Mouse (Mus musculus): ENCODE results near the gene Nr2e1. TPM values are rescaled to one million over a fixed set of nuclear protein-coding genes. Genes with fewer than 3 reads are reported as not detected.

Gene Nr2e1
- polyA plus RNA-seq, 2 experiments = not detected

DNA sequence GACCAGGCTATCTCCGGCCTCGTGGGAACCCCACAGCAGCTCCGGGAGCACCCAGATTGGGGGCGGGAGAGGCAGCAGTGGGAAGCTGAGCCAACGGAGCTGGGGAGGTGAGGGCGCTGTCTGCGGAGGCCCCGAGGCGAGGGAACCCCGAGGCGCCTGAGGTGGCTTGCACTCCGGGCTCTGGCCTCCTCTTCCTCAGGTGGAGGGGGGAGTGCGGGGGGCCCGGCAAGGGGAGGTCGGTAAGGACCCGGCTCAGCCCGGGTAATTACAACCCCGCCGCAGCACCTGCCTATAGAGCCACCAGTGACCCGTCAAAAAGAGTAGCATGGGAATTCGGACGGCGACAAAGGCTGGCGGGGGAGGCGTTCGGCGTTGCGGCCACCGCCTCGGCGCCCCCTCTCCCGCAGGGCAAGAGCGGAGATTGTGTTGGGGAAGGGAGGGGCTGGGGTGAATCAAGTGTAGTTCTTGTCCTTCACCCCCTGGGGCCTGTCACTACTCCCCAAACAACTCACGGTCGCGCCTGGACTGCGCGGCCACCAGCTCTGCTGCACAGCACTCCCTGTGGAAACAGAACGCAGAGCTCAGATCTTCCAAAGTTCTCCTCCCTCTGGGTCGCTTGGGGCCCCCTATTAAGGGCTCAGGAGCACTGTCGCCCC lies 3.8 kb downstream of the Nr2e1 start:
- H3K27me3 ChIP-seq (ENCODE audit: control insufficient read depth, insufficient read depth, low read length) = peaks cover 99% of the 10 kb centered on the region
- ATAC-seq (ENCODE audit: insufficient read depth) = no peak
- WGBS (ENCODE audit: insufficient replicate concordance) = 1% methylated on average over 41 of the region's 41 CpGs
- no peaks in the 10 kb centered on the region for H3K9me3 ChIP-seq (ENCODE audit: control insufficient read depth, low read length)
- H3K27ac ChIP-seq = no peak overlapping the region
- H3K4me2 ChIP-seq (ENCODE audit: low read depth) = no peak overlapping the region
- H3K4me1 ChIP-seq (replicated peaks; ENCODE audit: control insufficient read depth in 2 of 2, insufficient read depth in 2 of 2, low read length in 1 of 2) = no peaks in the 10 kb centered on the region
- no peak overlapping the region for H3K9ac ChIP-seq (replicated peaks)
- TF ChIP-seq CTCF (IDR thresholded peaks at IDR 0.05; ENCODE audit: low read depth) (no peak), EP300 (IDR thresholded peaks at IDR 0.05; ENCODE audit: low read depth) (no peak)
- H3K36me3 ChIP-seq (replicated peaks; ENCODE audit: control insufficient read depth, insufficient read depth, low read depth) = no peaks in the 10 kb centered on the region
- no peak for DNase-seq (ENCODE audit: low read depth in 3 of 3, low spot score in 3 of 3)
- no peak overlapping the region for H3K4me3 ChIP-seq (ENCODE audit: insufficient read depth in 1 of 2, low read depth in 2 of 2, low read length in 2 of 2)

DNA sequence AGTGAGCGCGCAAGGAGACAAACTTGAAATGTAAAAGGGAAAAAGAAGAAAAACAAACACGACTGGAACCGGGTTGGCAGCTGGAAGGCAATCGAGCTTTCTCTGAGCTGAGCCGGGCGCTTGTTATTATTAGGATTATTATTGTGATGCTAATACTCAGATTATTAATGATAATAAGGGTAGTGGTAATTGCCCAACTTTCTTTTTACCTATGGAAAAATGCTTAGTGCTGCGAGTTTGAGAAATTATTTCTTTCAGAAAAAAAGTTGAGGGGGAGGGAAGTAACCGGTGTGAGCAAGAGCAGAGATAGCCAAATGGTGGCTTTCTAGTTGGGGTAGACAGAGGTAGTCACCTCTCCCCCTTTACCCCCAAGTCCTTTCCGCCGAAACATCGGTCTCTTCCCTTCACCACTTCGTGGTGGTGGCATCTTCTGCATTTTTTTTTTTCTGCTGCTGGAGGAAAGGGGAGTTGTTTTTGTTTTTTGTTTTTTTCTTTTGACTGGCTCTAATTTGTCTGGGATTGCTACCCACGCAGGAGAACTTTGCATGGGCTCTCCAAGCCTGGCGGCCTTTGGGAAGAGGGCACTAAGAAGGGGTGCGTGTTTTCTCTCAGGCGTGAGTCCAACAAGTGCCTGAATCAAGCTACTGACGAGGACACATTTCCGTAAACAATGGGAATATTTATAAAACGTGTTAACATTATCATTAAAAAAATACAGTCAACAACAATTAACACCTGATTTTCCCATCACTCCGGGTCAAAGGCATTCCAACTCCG lies 4.5 kb downstream of the Nr2e1 start:
- 2% methylated on average over 22 of the region's 22 CpGs for WGBS (ENCODE audit: insufficient replicate concordance)
- H3K4me1 ChIP-seq (replicated peaks; ENCODE audit: control insufficient read depth in 2 of 2, insufficient read depth in 2 of 2, low read length in 1 of 2) = no peaks in the 10 kb centered on the region
- no peak for DNase-seq (ENCODE audit: low read depth in 3 of 3, low spot score in 3 of 3)
- H3K27ac ChIP-seq = no peak overlapping the region
- no peak overlapping the region for H3K4me3 ChIP-seq (ENCODE audit: insufficient read depth in 1 of 2, low read depth in 2 of 2, low read length in 2 of 2)
- no peak for ATAC-seq (ENCODE audit: insufficient read depth)
- TF ChIP-seq CTCF (IDR thresholded peaks at IDR 0.05; ENCODE audit: low read depth) = no peak
- H3K4me2 ChIP-seq (ENCODE audit: low read depth) = no peak overlapping the region
- H3K27me3 ChIP-seq (ENCODE audit: control insufficient read depth, insufficient read depth, low read length) = peaks cover 99% of the 10 kb centered on the region
- H3K9me3 ChIP-seq (ENCODE audit: control insufficient read depth, low read length) = no peaks in the 10 kb centered on the region
- H3K36me3 ChIP-seq (replicated peaks; ENCODE audit: control insufficient read depth, insufficient read depth, low read depth) = no peaks in the 10 kb centered on the region
- no peak overlapping the region for H3K9ac ChIP-seq (replicated peaks)

DNA sequence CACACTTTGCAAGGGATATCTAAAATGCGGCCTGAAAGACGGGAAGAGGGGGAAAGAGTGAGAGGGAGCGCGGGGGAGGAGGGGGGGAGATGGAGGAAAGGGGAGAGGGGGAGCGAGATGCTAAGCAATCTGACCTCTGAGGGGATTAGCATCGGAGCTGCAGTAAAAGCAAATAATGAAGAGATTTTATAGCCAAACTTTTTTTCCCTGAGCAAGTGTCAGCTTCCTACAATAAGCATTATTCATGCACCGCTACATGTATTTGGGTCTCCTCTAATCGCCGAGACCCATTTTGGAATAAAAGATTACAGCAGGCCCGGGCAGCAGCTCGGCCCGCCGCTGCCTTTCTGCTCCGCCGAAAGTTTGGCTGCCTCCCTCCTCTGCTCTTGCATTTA lies 5.2 kb downstream of the Nr2e1 start:
- Histone ChIP-seq H3K27me3 (ENCODE audit: control insufficient read depth, insufficient read depth, low read length) (peaks cover 99% of the 10 kb centered on the region), H3K36me3 (replicated peaks; ENCODE audit: control insufficient read depth, insufficient read depth, low read depth) (no peaks in the 10 kb centered on the region), H3K4me2 (ENCODE audit: low read depth) (no peak overlapping the region), H3K9me3 (ENCODE audit: control insufficient read depth, low read length) (no peaks in the 10 kb centered on the region), H3K27ac (no peak overlapping the region), H3K9ac (replicated peaks) (no peak overlapping the region), H3K4me3 (ENCODE audit: insufficient read depth in 1 of 2, low read depth in 2 of 2, low read length in 2 of 2) (no peak overlapping the region), H3K4me1 (replicated peaks; ENCODE audit: control insufficient read depth in 2 of 2, insufficient read depth in 2 of 2, low read length in 1 of 2) (no peaks in the 10 kb centered on the region)
- 2% methylated on average over 15 of the region's 15 CpGs for WGBS (ENCODE audit: insufficient replicate concordance)
- TF ChIP-seq EP300 (IDR thresholded peaks at IDR 0.05; ENCODE audit: low read depth) (no peak), CTCF (IDR thresholded peaks at IDR 0.05; ENCODE audit: low read depth) (no peak)
- ATAC-seq (ENCODE audit: insufficient read depth) (no peak), DNase-seq (ENCODE audit: low read depth in 3 of 3, low spot score in 3 of 3) (no peak)

DNA sequence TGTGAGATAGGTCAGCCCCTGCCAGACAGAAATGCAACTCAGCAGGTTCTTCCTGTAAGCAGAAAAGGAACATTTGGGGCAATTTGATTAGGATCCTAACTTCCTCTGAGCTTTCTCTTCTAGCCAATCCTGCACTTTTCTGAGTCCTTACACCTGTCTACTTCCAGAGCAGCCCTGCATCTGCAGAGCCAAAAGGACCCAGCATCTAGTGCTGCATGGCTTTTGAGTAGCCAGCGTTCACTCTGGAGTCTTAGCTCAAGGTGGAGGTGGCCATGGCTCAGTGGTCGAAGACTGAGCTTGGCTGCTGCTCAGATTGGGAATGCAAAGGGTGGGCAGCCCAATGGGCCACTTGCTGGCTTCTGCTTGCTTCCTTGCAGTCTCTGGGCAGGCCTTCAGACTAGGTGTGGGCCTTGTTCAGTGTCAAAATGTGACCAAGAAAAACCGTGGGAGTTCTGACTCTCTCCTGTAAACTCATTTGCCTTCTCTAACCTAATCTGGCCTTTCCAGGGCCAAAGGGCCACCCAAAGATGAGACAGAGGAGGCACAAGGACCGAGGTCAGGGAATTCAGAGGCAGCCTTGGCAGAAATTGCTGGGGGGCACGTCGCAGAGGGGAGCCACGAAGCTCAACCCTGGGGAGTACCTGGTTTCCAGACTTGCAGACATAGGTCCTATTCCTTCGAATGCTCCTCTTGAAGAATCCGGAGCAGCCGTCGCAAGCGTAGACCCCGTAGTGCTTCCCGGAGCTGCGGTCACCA lies 5.7 kb downstream of the Nr2e1 start:
- Histone ChIP-seq H3K9me3 (ENCODE audit: control insufficient read depth, low read length) (no peaks in the 10 kb centered on the region), H3K27ac (no peak overlapping the region), H3K4me3 (ENCODE audit: insufficient read depth in 1 of 2, low read depth in 2 of 2, low read length in 2 of 2) (no peak overlapping the region), H3K4me1 (replicated peaks; ENCODE audit: control insufficient read depth in 2 of 2, insufficient read depth in 2 of 2, low read length in 1 of 2) (no peaks in the 10 kb centered on the region), H3K27me3 (ENCODE audit: control insufficient read depth, insufficient read depth, low read length) (peaks cover 99% of the 10 kb centered on the region), H3K9ac (replicated peaks) (no peak overlapping the region), H3K4me2 (ENCODE audit: low read depth) (no peak overlapping the region), H3K36me3 (replicated peaks; ENCODE audit: control insufficient read depth, insufficient read depth, low read depth) (no peaks in the 10 kb centered on the region)
- 5% methylated on average over 15 of the region's 15 CpGs for WGBS (ENCODE audit: insufficient replicate concordance)
- no peak for DNase-seq (ENCODE audit: low read depth in 3 of 3, low spot score in 3 of 3)
- ATAC-seq (ENCODE audit: insufficient read depth) = no peak
- no peak for TF ChIP-seq CTCF (IDR thresholded peaks at IDR 0.05; ENCODE audit: low read depth)

DNA sequence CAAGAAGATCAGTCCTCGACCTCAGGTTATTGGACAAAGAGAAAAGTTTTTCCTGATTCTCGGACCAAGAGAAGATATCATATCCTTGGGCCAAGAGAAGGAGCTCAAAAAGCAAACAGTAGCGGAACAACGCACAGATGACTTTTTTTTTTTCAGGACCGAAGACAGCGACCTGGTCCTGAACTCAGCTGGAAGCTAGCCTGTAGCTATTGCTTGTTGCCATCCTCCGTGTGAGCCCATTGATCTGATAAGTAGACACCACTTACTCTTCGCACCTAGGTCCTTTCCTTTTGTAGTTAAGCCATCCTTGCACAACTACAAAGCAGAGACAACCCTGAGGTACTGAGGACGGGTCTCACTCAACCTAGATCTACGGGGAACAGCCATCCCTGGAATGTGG lies 8.8 kb downstream of the Nr2e1 start:
- no peaks in the 10 kb centered on the region for H3K9me3 ChIP-seq (ENCODE audit: control insufficient read depth, low read length)
- no peaks in the 10 kb centered on the region for H3K4me1 ChIP-seq (replicated peaks; ENCODE audit: control insufficient read depth in 2 of 2, insufficient read depth in 2 of 2, low read length in 1 of 2)
- H3K9ac ChIP-seq (replicated peaks) = no peak overlapping the region
- H3K4me2 ChIP-seq (ENCODE audit: low read depth) = no peak overlapping the region
- peaks cover 96% of the 10 kb centered on the region for H3K27me3 ChIP-seq (ENCODE audit: control insufficient read depth, insufficient read depth, low read length)
- 4% methylated on average over 10 of the region's 10 CpGs for WGBS (ENCODE audit: insufficient replicate concordance)
- no peak overlapping the region for H3K4me3 ChIP-seq (ENCODE audit: insufficient read depth in 1 of 2, low read depth in 2 of 2, low read length in 2 of 2)
- TF ChIP-seq EP300 (IDR thresholded peaks at IDR 0.05; ENCODE audit: low read depth) = no peak
- DNase-seq (ENCODE audit: low read depth in 3 of 3, low spot score in 3 of 3) (peak in 2 of 3 experiments; percentile 3 to 14), ATAC-seq (ENCODE audit: insufficient read depth) (no peak)
- no peak overlapping the region for H3K27ac ChIP-seq
- no peaks in the 10 kb centered on the region for H3K36me3 ChIP-seq (replicated peaks; ENCODE audit: control insufficient read depth, insufficient read depth, low read depth)

Data from liver, embryonic 14.5 days (tissue).